Mouse (Mus musculus) ES-Bruce4 (cell line): ENCODE measurements at regions not wholly inside any gene's neighbourhood (a gene's known extent, or its start where the extent isn't known, plus 50 kb on each side); places are given as distances from the start of the nearest gene placed in this dataset.
"Not testable (repeated sequence)": the region's sequence is repeated elsewhere in the genome, so short reads cannot be mapped to it uniquely, and the experiment has no call there.

Source experiments
- H3K27ac ChIP-seq: 2 replicates; pipeline ENCODE4 v1.5.1; 2012; ENCODE audit warnings: low read length, inconsistent platforms; ENCODE audit not compliant: insufficient read depth
- H3K27me3 ChIP-seq: 2 replicates; pipeline ENCODE4 v1.6.1; 2012; ENCODE audit warnings: mild to moderate bottlenecking, low read length, inconsistent platforms; ENCODE audit not compliant: control insufficient read depth, poor library complexity, insufficient read depth, severe bottlenecking
- H3K36me3 ChIP-seq: 2 replicates; pipeline ENCODE4 v1.6.1; 2012; ENCODE audit warnings: inconsistent platforms, mild to moderate bottlenecking, low read length, moderate library complexity; ENCODE audit not compliant: control insufficient read depth, poor library complexity, insufficient read depth, severe bottlenecking
- H3K4me1 ChIP-seq: one replicate; pipeline ENCODE4 v1.8.1; 2011; ENCODE audit warnings: low read length; ENCODE audit not compliant: control insufficient read depth, insufficient read depth
- H3K4me3 ChIP-seq: 2 replicates; pipeline ENCODE4 v1.5.1; 2011; ENCODE audit warnings: low read depth, mild to moderate bottlenecking, low read length
- H3K9ac ChIP-seq: 2 replicates; pipeline ENCODE4 v1.6.1; 2012; ENCODE audit warnings: low read depth, mild to moderate bottlenecking, inconsistent platforms; ENCODE audit not compliant: poor library complexity, severe bottlenecking
- H3K9me3 ChIP-seq: replicated peaks from 2 replicates; pipeline ENCODE4 v1.6.1; 2012; ENCODE audit warnings: mild to moderate bottlenecking, low read length, inconsistent platforms; ENCODE audit not compliant: control insufficient read depth, poor library complexity, insufficient read depth, severe bottlenecking
- CTCF ChIP-seq: IDR thresholded peaks from one replicate; pipeline ENCODE4 v1.8.1; 2011; ENCODE audit warnings: low read depth, low read length
- EP300 ChIP-seq: IDR thresholded peaks from 2 replicates; pipeline ENCODE4 v1.6.1; 2011; ENCODE audit warnings: low read depth, low read length; ENCODE audit not compliant: insufficient read depth
- POLR2A ChIP-seq: IDR thresholded peaks from one replicate; pipeline ENCODE4 v1.8.1; 2011; ENCODE audit warnings: low read length; ENCODE audit not compliant: insufficient read depth

GRCm38 (mm10) chr9:76407549-76407948, 83.9 kb upstream of the Hcrtr2 start:
- H3K27ac ChIP-seq = no peak overlapping the region
- no peaks in the 10 kb centered on the region for H3K9me3 ChIP-seq
- no peak overlapping the region for H3K4me3 ChIP-seq
- no peak overlapping the region for H3K9ac ChIP-seq
- H3K4me1 ChIP-seq = no peaks in the 10 kb centered on the region
- H3K36me3 ChIP-seq = no peaks in the 10 kb centered on the region
- H3K27me3 ChIP-seq = no peaks in the 10 kb centered on the region
- no peak for TF ChIP-seq CTCF
- TF ChIP-seq EP300 = no peak
- no peak for TF ChIP-seq POLR2A

DNA sequence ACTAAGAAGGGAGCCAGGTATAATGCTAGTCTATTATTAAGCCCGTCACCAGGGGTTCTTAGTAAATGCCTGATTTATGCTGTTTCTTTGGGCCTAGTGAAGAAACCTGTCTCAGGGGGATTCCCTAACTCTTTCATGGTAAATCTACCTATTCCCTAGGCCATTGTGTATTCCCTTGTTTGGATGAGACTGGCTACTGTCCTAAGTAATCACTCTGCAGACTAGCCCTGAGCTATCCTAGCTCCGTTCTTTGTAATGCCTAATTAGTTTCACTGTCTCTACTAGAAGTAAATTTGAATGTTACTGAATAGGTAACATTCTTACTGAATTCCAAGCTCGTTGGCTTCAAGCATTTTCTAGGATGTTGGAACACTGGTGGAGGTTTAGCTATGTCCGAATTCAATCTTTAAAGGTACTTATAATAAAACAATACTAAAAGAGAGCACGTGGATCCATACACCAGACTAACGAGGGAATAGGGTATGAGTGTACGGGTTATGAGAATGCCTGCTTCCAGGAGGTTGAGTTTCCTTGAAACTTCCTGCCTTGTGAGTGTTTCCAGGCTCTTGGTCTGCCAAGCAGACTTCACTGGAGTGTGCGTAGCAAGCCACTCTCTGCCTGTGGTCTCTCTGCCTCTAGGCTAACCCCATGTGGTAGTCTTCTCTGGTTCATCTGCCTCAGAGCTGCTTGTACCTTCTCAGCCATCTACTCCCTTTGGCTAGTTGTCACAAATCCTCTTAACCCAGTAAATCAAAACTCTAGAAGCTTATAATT, 78.4 kb upstream of the Hcrtr2 start:
- not testable (repeated sequence) for H3K9me3 ChIP-seq, H3K4me1 ChIP-seq, H3K4me3 ChIP-seq, H3K9ac ChIP-seq, H3K27ac ChIP-seq, H3K36me3 ChIP-seq, H3K27me3 ChIP-seq
- TF ChIP-seq EP300 = 0 out of 2 replicates have a peak, but pooled peaks have one; percentile 37

DNA sequence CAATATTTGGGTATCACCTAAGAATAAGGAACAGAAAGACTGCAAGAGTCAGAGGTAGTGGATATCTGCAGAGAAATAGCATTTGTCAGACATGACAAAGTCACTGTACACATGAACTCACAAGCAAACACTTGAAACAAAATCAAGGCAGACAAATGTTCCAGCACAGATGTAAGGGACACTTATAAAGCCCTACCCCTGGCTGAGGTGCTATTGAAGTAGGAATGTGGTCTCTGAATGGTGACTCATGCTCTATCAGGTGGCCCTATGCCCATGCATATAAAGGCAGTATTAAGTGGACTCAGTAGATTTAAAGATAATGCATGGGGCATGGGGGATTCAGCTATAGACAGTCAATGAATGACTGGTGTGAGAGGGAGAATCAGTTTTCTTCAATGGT, 77.2 kb upstream of the Hcrtr2 start:
- Histone ChIP-seq H3K27ac (no peak overlapping the region), H3K27me3 (no peaks in the 10 kb centered on the region), H3K4me3 (no peak overlapping the region), H3K36me3 (no peaks in the 10 kb centered on the region), H3K9ac (no peak overlapping the region), H3K4me1 (no peaks in the 10 kb centered on the region), H3K9me3 (peaks cover 7% of the 10 kb centered on the region)
- TF ChIP-seq POLR2A (no peak), CTCF (no peak), EP300 (no peak)

GRCm38 (mm10) chr9:76393763-76394162, 70.1 kb upstream of the Hcrtr2 start:
- Histone ChIP-seq H3K9ac (no peak overlapping the region), H3K4me3 (no peak overlapping the region), H3K9me3 (no peaks in the 10 kb centered on the region), H3K4me1 (no peaks in the 10 kb centered on the region), H3K27ac (no peak overlapping the region), H3K36me3 (no peaks in the 10 kb centered on the region), H3K27me3 (no peaks in the 10 kb centered on the region)
- TF ChIP-seq POLR2A (no peak), EP300 (no peak), CTCF (no peak)

DNA sequence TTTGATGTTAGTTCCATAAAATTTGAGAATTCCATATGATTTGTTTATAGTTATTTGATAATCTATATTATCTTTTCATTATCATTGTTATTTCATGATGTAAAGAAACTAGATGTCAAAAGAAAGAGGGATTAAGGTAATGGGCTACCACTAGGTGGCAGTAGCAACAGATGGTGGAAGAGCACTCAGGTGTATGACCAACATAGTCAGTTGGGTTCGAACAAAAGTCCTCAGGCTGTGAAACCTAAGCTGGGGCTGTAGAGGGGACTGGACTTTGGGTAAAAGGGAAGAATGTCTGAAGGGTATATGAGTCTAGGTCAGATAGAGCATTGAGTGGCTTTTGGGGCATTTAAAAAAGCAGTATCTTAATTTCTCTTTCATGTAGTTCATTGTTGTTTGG, 67.2 kb upstream of the Hcrtr2 start:
- Histone ChIP-seq H3K4me3 (no peak overlapping the region), H3K27me3 (no peaks in the 10 kb centered on the region), H3K36me3 (no peaks in the 10 kb centered on the region), H3K9me3 (no peaks in the 10 kb centered on the region), H3K27ac (no peak overlapping the region), H3K9ac (no peak overlapping the region), H3K4me1 (no peaks in the 10 kb centered on the region)
- TF ChIP-seq CTCF (no peak), EP300 (no peak), POLR2A (no peak)
